Mouse (Mus musculus): Measurements from ENCODE around the gene Rhpn2. TPM values are rescaled to one million over a fixed set of nuclear protein-coding genes. Genes with fewer than 3 reads are reported as not detected.

Gene Rhpn2
- total and polyA plus RNA-seq, 2 experiments from 2014 or later = 1.7 to 3.5 TPM

DNA sequence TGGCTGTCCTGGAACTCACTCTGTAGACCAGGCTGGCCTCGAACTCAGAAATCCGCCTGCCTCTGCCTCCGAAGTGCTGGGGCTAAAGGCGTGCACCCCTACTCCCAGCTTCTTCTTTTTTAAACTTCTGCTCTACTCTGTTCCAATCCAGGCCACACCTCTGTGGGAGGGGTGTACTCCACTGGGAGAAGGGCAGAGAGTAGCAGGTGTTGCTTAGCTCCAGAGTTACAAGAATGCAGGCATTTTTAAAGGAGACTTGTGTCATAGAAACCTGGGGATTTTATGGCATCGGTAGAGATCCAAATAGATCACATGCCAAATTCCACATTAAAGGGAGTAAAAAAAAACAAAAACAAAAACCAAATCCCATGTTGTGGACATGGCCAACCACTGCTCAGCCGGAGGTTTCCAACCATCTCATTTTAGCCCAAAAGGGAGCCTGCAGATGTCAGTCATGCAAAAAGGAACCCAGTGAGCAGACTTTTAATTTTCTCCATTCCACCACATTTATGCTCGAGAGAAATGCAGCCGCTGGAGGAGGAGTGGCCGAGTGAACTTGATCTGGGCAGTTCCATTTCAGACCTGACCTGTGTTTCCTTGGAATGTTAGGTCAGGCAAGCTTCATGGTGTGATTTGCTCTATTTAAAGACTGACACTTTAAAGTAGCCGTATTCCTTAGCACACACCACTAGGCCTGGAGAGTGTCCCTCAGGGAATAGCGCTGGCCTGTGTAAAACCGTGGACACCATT is 31.4 kb downstream of the Rhpn2 start:
- H3K9me3 ChIP-seq (ENCODE audit: low read length) = no peaks in the 10 kb centered on the region
- no peak overlapping the region for H3K4me2 ChIP-seq (ENCODE audit: low read depth, low read length, poor library complexity, severe bottlenecking)
- H3K36me3 ChIP-seq (ENCODE audit: insufficient read depth, low read length) = no peaks in the 10 kb centered on the region
- no peak overlapping the region for H3K27ac ChIP-seq (ENCODE audit: low read depth, low read length)
- H3K27me3 ChIP-seq (ENCODE audit: insufficient read depth, low read length) = no peaks in the 10 kb centered on the region
- no peak overlapping the region for H3K4me3 ChIP-seq (ENCODE audit: low read depth, low read length)
- ATAC-seq (ENCODE audit: low FRiP score) (no peak), DNase-seq (ENCODE audit: low spot score) (no peak)
- WGBS = 77% methylated on average over 12 of the region's 12 CpGs
- TF ChIP-seq CTCF (IDR thresholded peaks at IDR 0.05) = no peak
- H3K4me1 ChIP-seq (ENCODE audit: insufficient read depth, low read length) = no peaks in the 10 kb centered on the region
- no peak overlapping the region for H3K9ac ChIP-seq (replicated peaks; ENCODE audit: low read length, poor library complexity, severe bottlenecking)

DNA sequence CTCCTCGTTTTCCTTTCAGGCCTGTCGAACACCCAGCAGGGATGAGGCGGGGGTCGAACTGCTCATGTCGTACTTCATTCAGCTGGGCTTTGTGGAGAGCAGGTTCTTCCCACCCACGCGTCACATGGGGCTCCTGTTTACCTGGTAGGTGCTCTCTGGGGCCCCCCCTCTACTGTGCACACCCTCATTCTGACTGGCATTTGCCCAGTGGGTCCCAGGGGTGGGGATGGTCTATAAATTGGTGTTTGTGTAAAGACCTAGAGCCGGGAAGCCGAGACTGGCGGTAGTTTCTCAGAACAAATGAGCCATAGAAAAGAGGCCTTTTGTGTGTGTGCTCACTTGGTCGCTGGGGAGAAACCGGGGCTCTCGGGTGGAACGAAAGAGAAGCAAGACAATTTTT is 37.1 kb downstream of the Rhpn2 start:
- TF ChIP-seq CTCF (IDR thresholded peaks at IDR 0.05) = no peak
- Histone ChIP-seq H3K9ac (replicated peaks; ENCODE audit: low read length, poor library complexity, severe bottlenecking) (no peak overlapping the region), H3K36me3 (ENCODE audit: insufficient read depth, low read length) (no peaks in the 10 kb centered on the region), H3K4me3 (ENCODE audit: low read depth, low read length) (no peak overlapping the region), H3K4me1 (ENCODE audit: insufficient read depth, low read length) (no peaks in the 10 kb centered on the region), H3K4me2 (ENCODE audit: low read depth, low read length, poor library complexity, severe bottlenecking) (no peak overlapping the region), H3K9me3 (ENCODE audit: low read length) (no peaks in the 10 kb centered on the region), H3K27ac (ENCODE audit: low read depth, low read length) (no peak overlapping the region), H3K27me3 (ENCODE audit: insufficient read depth, low read length) (no peaks in the 10 kb centered on the region)
- WGBS = 21% methylated on average over 14 of the region's 14 CpGs
- DNase-seq (ENCODE audit: low spot score) = no peak
- ATAC-seq (ENCODE audit: low FRiP score) = no peak

GRCm38 (mm10) chr7:35372483-35373017 is 38.6 kb downstream of the Rhpn2 start:
- ATAC-seq (ENCODE audit: low FRiP score) = no peak
- Histone ChIP-seq H3K27ac (ENCODE audit: low read depth, low read length) (no peak overlapping the region), H3K4me2 (ENCODE audit: low read depth, low read length, poor library complexity, severe bottlenecking) (no peak overlapping the region), H3K36me3 (ENCODE audit: insufficient read depth, low read length) (no peaks in the 10 kb centered on the region), H3K4me1 (ENCODE audit: insufficient read depth, low read length) (no peaks in the 10 kb centered on the region), H3K9ac (replicated peaks; ENCODE audit: low read length, poor library complexity, severe bottlenecking) (no peak overlapping the region), H3K9me3 (ENCODE audit: low read length) (no peaks in the 10 kb centered on the region), H3K4me3 (ENCODE audit: low read depth, low read length) (no peak overlapping the region), H3K27me3 (ENCODE audit: insufficient read depth, low read length) (no peaks in the 10 kb centered on the region)
- DNase-seq (ENCODE audit: low spot score) = no peak
- TF ChIP-seq CTCF (IDR thresholded peaks at IDR 0.05) = no peak
- WGBS = 90% methylated on average over 14 of the region's 14 CpGs

DNA sequence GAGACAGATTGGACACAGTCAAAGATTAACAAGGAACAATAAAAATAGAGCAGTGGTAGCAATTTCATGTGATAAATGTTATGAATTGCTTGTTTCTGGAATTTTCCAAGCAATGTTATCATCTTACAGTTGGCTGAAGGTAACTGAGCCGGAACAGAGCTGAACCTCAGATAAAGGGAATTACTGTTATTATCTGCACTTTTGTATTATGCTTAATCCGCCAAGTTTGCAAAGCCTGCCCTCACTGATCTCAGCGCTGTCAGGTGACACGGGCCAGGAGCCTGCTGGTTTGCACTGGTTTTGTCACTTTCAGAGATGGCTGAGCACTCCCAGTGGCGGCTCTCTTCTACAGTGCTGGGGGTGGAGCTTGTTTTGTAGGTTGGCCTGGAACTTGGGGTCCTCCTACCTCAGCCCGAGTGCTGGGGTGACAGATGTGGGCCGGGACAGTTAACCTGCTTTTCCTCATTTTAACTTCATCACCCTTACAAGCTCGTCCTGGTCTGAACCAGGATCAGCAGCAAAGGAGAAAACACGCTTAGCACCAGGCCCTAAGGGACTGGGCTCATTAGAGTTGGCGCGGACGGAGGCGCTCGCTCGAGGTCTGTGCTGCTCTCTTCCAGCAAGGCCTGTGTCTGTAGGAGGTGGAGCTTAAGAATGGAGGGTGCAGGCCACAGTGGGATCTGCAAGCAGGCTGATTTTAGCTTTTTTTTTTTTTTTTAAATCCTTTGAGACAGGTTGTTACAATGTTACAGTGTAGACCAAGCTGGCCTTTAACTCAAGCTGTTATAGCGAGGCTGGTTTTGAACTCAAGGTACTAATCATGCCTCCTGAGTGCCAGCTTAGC is 39.4 kb downstream of the Rhpn2 start:
- Histone ChIP-seq H3K9me3 (ENCODE audit: low read length) (no peaks in the 10 kb centered on the region), H3K9ac (replicated peaks; ENCODE audit: low read length, poor library complexity, severe bottlenecking) (no peak overlapping the region), H3K27me3 (ENCODE audit: insufficient read depth, low read length) (no peaks in the 10 kb centered on the region), H3K4me1 (ENCODE audit: insufficient read depth, low read length) (no peaks in the 10 kb centered on the region), H3K4me2 (ENCODE audit: low read depth, low read length, poor library complexity, severe bottlenecking) (no peak overlapping the region), H3K4me3 (ENCODE audit: low read depth, low read length) (no peak overlapping the region), H3K36me3 (ENCODE audit: insufficient read depth, low read length) (no peaks in the 10 kb centered on the region), H3K27ac (ENCODE audit: low read depth, low read length) (no peak overlapping the region)
- WGBS = 65% methylated on average over 16 of the region's 16 CpGs
- DNase-seq (ENCODE audit: low spot score) = no peak
- no peak for ATAC-seq (ENCODE audit: low FRiP score)
- no peak for TF ChIP-seq CTCF (IDR thresholded peaks at IDR 0.05)

- Histone ChIP-seq H3K4me1 (ENCODE audit: insufficient read depth, low read length) (no peaks in the 10 kb centered on the region), H3K27me3 (ENCODE audit: insufficient read depth, low read length) (no peaks in the 10 kb centered on the region), H3K36me3 (ENCODE audit: insufficient read depth, low read length) (no peaks in the 10 kb centered on the region), H3K9ac (replicated peaks; ENCODE audit: low read length, poor library complexity, severe bottlenecking) (no peak overlapping the region), H3K27ac (ENCODE audit: low read depth, low read length) (no peak overlapping the region), H3K4me3 (ENCODE audit: low read depth, low read length) (no peak overlapping the region), H3K4me2 (ENCODE audit: low read depth, low read length, poor library complexity, severe bottlenecking) (no peak overlapping the region), H3K9me3 (ENCODE audit: low read length) (no peaks in the 10 kb centered on the region)
- 85% methylated on average over 7 of the region's 7 CpGs for WGBS
- no peak for TF ChIP-seq CTCF (IDR thresholded peaks at IDR 0.05)
- ATAC-seq (ENCODE audit: low FRiP score) (no peak), DNase-seq (ENCODE audit: low spot score) (no peak)
These were observed 40.3 kb downstream of the Rhpn2 start for GRCm38 (mm10) chr7:35374265-35374664.

GRCm38 (mm10) chr7:35376623-35377022 is 42.7 kb downstream of the Rhpn2 start:
- H3K4me1 ChIP-seq (ENCODE audit: insufficient read depth, low read length) = no peaks in the 10 kb centered on the region
- no peaks in the 10 kb centered on the region for H3K36me3 ChIP-seq (ENCODE audit: insufficient read depth, low read length)
- no peak overlapping the region for H3K4me3 ChIP-seq (ENCODE audit: low read depth, low read length)
- no peak overlapping the region for H3K9ac ChIP-seq (replicated peaks; ENCODE audit: low read length, poor library complexity, severe bottlenecking)
- no peaks in the 10 kb centered on the region for H3K9me3 ChIP-seq (ENCODE audit: low read length)
- DNase-seq (ENCODE audit: low spot score) = peak; percentile 90
- TF ChIP-seq CTCF (IDR thresholded peaks at IDR 0.05) = no peak
- no peak; the same call in 1 of the 2 replicates for ATAC-seq (ENCODE audit: low FRiP score)
- WGBS = 74% methylated on average over 9 of the region's 9 CpGs
- no peak overlapping the region for H3K27ac ChIP-seq (ENCODE audit: low read depth, low read length)
- H3K4me2 ChIP-seq (ENCODE audit: low read depth, low read length, poor library complexity, severe bottlenecking) = no peak overlapping the region
- H3K27me3 ChIP-seq (ENCODE audit: insufficient read depth, low read length) = no peaks in the 10 kb centered on the region
